Mouse (Mus musculus) MEL (cell line): ENCODE measurements at regions not wholly inside any gene's neighbourhood (a gene's known extent, or its start where the extent isn't known, plus 50 kb on each side); places are given as distances from the start of the nearest gene placed in this dataset.

Source experiments
- CTCF ChIP-seq, 3 experiments: IDR thresholded peaks in 2 of 3; conservative IDR thresholded peaks in 1 of 3; 2 replicates each; pipeline ENCODE4 v1.5.1; 2011 to 2012; ENCODE audit warnings: low read length in 3 of 3, low read depth in 2 of 3, mild to moderate bottlenecking in 2 of 3, improper control_type of control experiment in 1 of 3, inconsistent platforms in 1 of 3, mixed read lengths in 1 of 3, moderate library complexity in 1 of 3; ENCODE audit not compliant: control insufficient read depth in 1 of 3, insufficient read depth in 1 of 3, poor library complexity in 1 of 3, severe bottlenecking in 1 of 3
- TAL1 ChIP-seq: IDR thresholded peaks from 2 replicates; pipeline ENCODE4 v1.6.1; 2012; ENCODE audit warnings: mild to moderate bottlenecking, inconsistent platforms, low read length, moderate library complexity, mixed read lengths
- USF2 ChIP-seq, 2 experiments: IDR thresholded peaks; 2 replicates each; pipeline ENCODE4 v1.6.1; 2011 to 2012; ENCODE audit warnings: improper control_type of control experiment in 2 of 2, low read length in 2 of 2, borderline replicate concordance in 1 of 2, inconsistent platforms in 1 of 2, low read depth in 1 of 2, mild to moderate bottlenecking in 1 of 2; ENCODE audit not compliant: insufficient read depth in 1 of 2
- ZC3H11A ChIP-seq: IDR thresholded peaks from 2 replicates; pipeline ENCODE4 v1.6.1; 2012; ENCODE audit warnings: low read depth, mild to moderate bottlenecking, inconsistent platforms, low read length, improper control_type of control experiment
- ZMIZ1 ChIP-seq: IDR thresholded peaks from 2 replicates; pipeline ENCODE4 v1.6.1; 2012; ENCODE audit warnings: low read depth, mild to moderate bottlenecking, inconsistent platforms, low read length, improper control_type of control experiment, moderate library complexity
- ZNF384 ChIP-seq: IDR thresholded peaks from 2 replicates; pipeline ENCODE4 v1.6.1; 2012; ENCODE audit warnings: low read depth, mild to moderate bottlenecking, inconsistent platforms, low read length, improper control_type of control experiment

GRCm38 (mm10) chr1:121247556-121247955, 84.8 kb downstream of the Insig2 start:
- TF ChIP-seq ZNF384 (no peak), ZMIZ1 (no peak), ZC3H11A (no peak), CTCF (IDR thresholded peaks at IDR 0.05 in 2 of 3, conservative IDR thresholded peaks at IDR 0.05 in 1 of 3; ENCODE audit: control insufficient read depth in 1 of 3, insufficient read depth in 1 of 3, low read depth in 2 of 3, low read length in 3 of 3, poor library complexity in 1 of 3, severe bottlenecking in 1 of 3) (no peak), TAL1 (no peak), USF2 (IDR thresholded peaks at IDR 0.05; ENCODE audit: borderline replicate concordance in 1 of 2, insufficient read depth in 1 of 2, low read depth in 1 of 2, low read length in 2 of 2) (no peak)
